ENCODE assay signal across 11 mouse cellular contexts in the genomic region with DNA sequence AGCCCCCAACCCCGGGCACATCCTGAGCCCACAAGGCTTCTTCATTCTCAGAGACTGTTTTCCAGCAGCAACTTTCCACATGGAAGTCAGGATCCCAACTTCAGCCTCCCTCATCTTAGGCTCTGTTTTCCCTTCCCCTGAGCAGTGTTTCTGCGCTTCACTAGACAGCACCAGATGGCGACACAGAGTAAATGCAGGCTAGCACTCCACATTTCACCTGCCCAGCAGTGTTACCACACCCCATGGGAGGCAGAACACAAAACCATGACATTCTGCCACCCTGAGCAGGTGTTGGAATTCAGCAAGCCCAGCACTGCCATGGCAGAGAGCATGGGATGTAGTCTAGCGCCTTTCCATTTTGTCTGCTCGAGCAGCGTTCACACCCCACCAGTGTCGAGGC. TPM values are rescaled to one million over a fixed set of nuclear protein-coding genes. Genes with fewer than 3 reads are reported as not detected.
DNase-seq lines count a peak whose midpoint lies in the region; ATAC-seq and TF ChIP-seq lines count a peak whose summit lies in the region.
"Had no signal": no experiment of that assay in that cellular context is flagged by ENCODE, and none has a peak within 500 bp of the region (broad histone marks: within the 10 kb centered on the region; RNA-seq: fewer than 3 reads in every experiment).

No protein-coding gene starts in this region.

- H3K27me3 ChIP-seq in lung, postnatal 0 days (replicated peaks; ENCODE audit: insufficient read depth, low read length) = no peaks in the 10 kb centered on the region
- H3K27me3 ChIP-seq in hindbrain, embryonic 12.5 days = no peaks in the 10 kb centered on the region
- H3K27me3 ChIP-seq: lung, embryonic 15.5 days had no signal

- no peak for TF ChIP-seq EP300 in lung, postnatal 0 days (IDR thresholded peaks at IDR 0.05)

- WGBS in lung, postnatal 0 days = 85% methylated on average over 7 of the region's 7 CpGs
- 82% methylated on average over 7 of the region's 7 CpGs for WGBS in hindbrain, embryonic 12.5 days

- H3K4me2 ChIP-seq in lung, postnatal 0 days (replicated peaks; ENCODE audit: low read depth, low read length) = no peak overlapping the region
- H3K4me2 ChIP-seq in hindbrain, embryonic 12.5 days (replicated peaks) = no peak overlapping the region
- H3K4me2 ChIP-seq: lung, embryonic 15.5 days had no signal

- peaks cover 4% of the 10 kb centered on the region; the same call in 1 of the 2 replicates for H3K4me1 ChIP-seq in lung, postnatal 0 days (ENCODE audit: insufficient read depth, low read depth, low read length)
- H3K4me1 ChIP-seq in hindbrain, embryonic 12.5 days = no peaks in the 10 kb centered on the region

- no peak overlapping the region for H3K4me3 ChIP-seq in lung, postnatal 0 days (ENCODE audit: low read depth, low read length)
- H3K4me3 ChIP-seq in hindbrain, embryonic 12.5 days = no peak overlapping the region
- H3K4me3 ChIP-seq: erythroblast, embryonic 14.5 days; lung, embryonic 15.5 days had no signal

- H3K9me3 ChIP-seq in lung, postnatal 0 days (ENCODE audit: low read length) = no peaks in the 10 kb centered on the region
- no peaks in the 10 kb centered on the region for H3K9me3 ChIP-seq in hindbrain, embryonic 12.5 days (replicated peaks)
- H3K9me3 ChIP-seq: lung, embryonic 15.5 days had no signal

- no peak overlapping the region for H3K9ac ChIP-seq in lung, postnatal 0 days (replicated peaks; ENCODE audit: low read depth)
- H3K9ac ChIP-seq in hindbrain, embryonic 12.5 days = no peak overlapping the region
- H3K9ac ChIP-seq: lung, embryonic 15.5 days had no signal

- TF ChIP-seq CTCF in lung, postnatal 0 days (IDR thresholded peaks at IDR 0.05) = peak; percentile 69

- no peaks in the 10 kb centered on the region for H3K36me3 ChIP-seq in lung, postnatal 0 days (ENCODE audit: insufficient read depth, low read length)
- peaks cover 52% of the 10 kb centered on the region for H3K36me3 ChIP-seq in hindbrain, embryonic 12.5 days

- peak; percentile 70; the same call in 1 of the 2 replicates for ATAC-seq in frontal cortex, adult (ENCODE audit: low TSS enrichment)
- ATAC-seq in lung, postnatal 0 days = peak; percentile 32; the same call in 1 of the 2 replicates
- peak; percentile 52; the same call in 1 of the 2 replicates for ATAC-seq in megakaryocyte progenitor cell, adult 5-6 weeks (replicated peaks; ENCODE audit: poor library complexity)
- no peak for ATAC-seq in erythroid progenitor cell, adult 5-6 weeks (replicated peaks; ENCODE audit: low FRiP score, poor library complexity, severe bottlenecking)
- no peak for ATAC-seq in hindbrain, embryonic 12.5 days (ENCODE audit: low FRiP score)

- H3K27ac ChIP-seq in lung, postnatal 0 days (ENCODE audit: low read length) = no peak overlapping the region
- no peak overlapping the region for H3K27ac ChIP-seq in hindbrain, embryonic 12.5 days
- H3K27ac ChIP-seq: lung, embryonic 15.5 days had no signal

- no peak for DNase-seq in frontal cortex, postnatal 25 days (ENCODE audit: low spot score in 2 of 2)
- DNase-seq in lung, postnatal 0 days (ENCODE audit: low spot score) = no peak
- DNase-seq in lung, postnatal 4 days = no peak
- peak; percentile 27 for DNase-seq in brain, adult 2 months (ENCODE audit: low read depth, low spot score)
- DNase-seq: kidney, adult 11 months had no signal

RNA-seq across cellular contexts. Expression of a gene that starts 14.7 kb away (rescaled TPM):
- 96.7 and 102 TPM in 2 replicates for polyA plus RNA-seq in lung, postnatal 0 days (2015; fragmentation: Nextera tagmentation; extraction: Ambion mirVana)
- total RNA-seq in megakaryocyte progenitor cell, adult 5-6 weeks (2015) = 81.3 and 98.8 TPM in 2 replicates
- 288 and 310 TPM in 2 replicates for total RNA-seq in megakaryocyte progenitor cell, adult 5-6 weeks (2017)
- total RNA-seq in erythroid progenitor cell, adult 5-6 weeks (2015; ENCODE audit: low replicate concordance) = 18.4 and 40.7 TPM in 2 replicates
- total RNA-seq in erythroid progenitor cell, adult 5-6 weeks (2017; ENCODE audit: low replicate concordance) = 34.3 and 54.9 TPM in 2 replicates
- 91.8 and 104 TPM in 2 replicates for polyA plus RNA-seq in hindbrain, embryonic 12.5 days (2016; fragmentation: Nextera tagmentation; extraction: Ambion mirVana)

Comparison
In these comparisons a context has a peak if more than half of its experiments do, and no peak if none do; other contexts are left out.
1. ATAC-seq: peak in frontal cortex, adult (single experiment), lung, postnatal 0 days (single experiment) and megakaryocyte progenitor cell, adult 5-6 weeks (single experiment); none in erythroid progenitor cell, adult 5-6 weeks (single experiment) and hindbrain, embryonic 12.5 days (single experiment).